Mouse (Mus musculus) G1E (cell line): ENCODE data around the gene Lrp4.

Source experiments
- CTCF ChIP-seq: IDR thresholded peaks from 2 replicates; pipeline ENCODE4 v1.5.1; 2012; ENCODE audit warnings: low read depth, low read length, inconsistent platforms, mixed read lengths
- POLR2AphosphoS5 ChIP-seq: IDR thresholded peaks from 2 replicates; pipeline ENCODE4 v1.6.1; 2012; ENCODE audit warnings: low read depth, low read length, inconsistent platforms; ENCODE audit not compliant: insufficient replicate concordance

DNA sequence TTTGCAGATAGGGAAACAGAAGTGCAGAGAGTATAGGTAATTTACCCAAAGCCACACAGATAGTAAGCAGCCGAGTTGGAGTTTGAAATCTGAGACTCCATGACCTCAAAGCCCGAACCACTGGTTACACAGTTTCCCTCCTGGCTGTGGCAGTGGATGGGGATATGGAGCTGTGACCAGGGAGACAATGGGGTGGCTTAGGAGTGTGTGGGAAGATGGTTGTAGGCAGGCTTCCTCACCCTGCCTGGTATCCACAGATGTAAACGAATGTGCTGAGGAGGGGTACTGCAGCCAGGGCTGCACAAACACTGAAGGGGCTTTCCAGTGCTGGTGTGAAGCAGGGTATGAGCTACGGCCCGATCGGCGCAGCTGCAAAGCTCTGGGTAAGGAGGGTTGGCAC, 19.5 kb downstream of the Lrp4 start:
- TF ChIP-seq CTCF: no peak
- TF ChIP-seq POLR2AphosphoS5: no peak
